Mouse (Mus musculus) lung, postnatal 10 days (tissue): ENCODE data around the gene Olfr617.
"Not testable (repeated sequence)": the region's sequence is repeated elsewhere in the genome, so short reads cannot be mapped to it uniquely, and the experiment has no call there.

Source experiments
- DNase-seq: peaks from one replicate; pipeline ENCODE4 v3.0.0; 2021

Gene Olfr617

GRCm38 (mm10) chr7:103572761-103573160 is at the start of gene Olfr617:
Olfr617 (plus strand) TSS chr7:103573061.
- no peak for DNase-seq

GRCm38 (mm10) chr7:103542617-103543016 is 30.2 kb upstream of the Olfr617 start, which contains the start of gene Olfr612:
Olfr612 (minus strand) TSS chr7:103542717.
- DNase-seq, result not testable (repeated sequence)

- no peak for DNase-seq
These were observed 25.1 kb upstream of the Olfr617 start, which contains the start of gene Olfr613 for GRCm38 (mm10) chr7:103547774-103548173. Olfr613 (plus strand) TSS chr7:103548074.

GRCm38 (mm10) chr7:103555779-103556178 is 17.1 kb upstream of the Olfr617 start, which contains the start of gene Olfr615:
Olfr615 (plus strand) TSS chr7:103556079.
- DNase-seq, result no peak

GRCm38 (mm10) chr7:103569043-103569442 is 3.8 kb upstream of the Olfr617 start, which contains the start of gene Olfr616:
Olfr616 (minus strand) TSS chr7:103569143.
- no peak for DNase-seq

- DNase-seq, result no peak
These were observed 16.9 kb downstream of the Olfr617 start, which contains the start of gene Olfr618 for GRCm38 (mm10) chr7:103589803-103590202. Olfr618 (plus strand) TSS chr7:103590103.

GRCm38 (mm10) chr7:103600275-103600674 is 27.4 kb downstream of the Olfr617 start, which contains the start of gene Olfr619:
Olfr619 (plus strand) TSS chr7:103600575.
- no peak for DNase-seq

- no peak for DNase-seq
These were observed 34.6 kb downstream of the Olfr617 start for GRCm38 (mm10) chr7:103607425-103607824.

GRCm38 (mm10) chr7:103612434-103612833 is 39.6 kb downstream of the Olfr617 start, which contains the start of gene Olfr620:
Olfr620 (minus strand) TSS chr7:103612534.
- no peak for DNase-seq
